Mouse (Mus musculus) heart, embryonic 11.5 days (tissue): ENCODE data around the gene D230025D16Rik. TPM values are rescaled to one million over a fixed set of nuclear protein-coding genes. Genes with fewer than 3 reads are reported as not detected.

Experiments used
- ATAC-seq: fragments of 200-750 bp; cut with Nextera tagmentation; replicated peaks from 2 replicates; pipeline ENCODE4 v1.8.0; 2017; ENCODE audit warnings: moderate library complexity; ENCODE audit not compliant: insufficient number of reproducible peaks, low FRiP score, low TSS enrichment
- H3K27ac ChIP-seq: fragments of 300-500 bp; sonication (generic); 2 replicates; pipeline ENCODE4 v1.5.1; 2014; ENCODE audit warnings: mild to moderate bottlenecking, low read depth, low read length
- H3K27me3 ChIP-seq: fragments of 300-500 bp; sonication (generic); 2 replicates; pipeline ENCODE4 v1.6.1; 2014; ENCODE audit warnings: mild to moderate bottlenecking, low read length, mixed read lengths; ENCODE audit not compliant: control insufficient read depth, insufficient read depth
- H3K36me3 ChIP-seq: fragments of 300-500 bp; sonication (generic); 2 replicates; pipeline ENCODE4 v1.6.1; 2014; ENCODE audit warnings: mild to moderate bottlenecking, low read length, moderate library complexity, mixed read lengths; ENCODE audit not compliant: control insufficient read depth, insufficient read depth
- H3K4me1 ChIP-seq: fragments of 300-500 bp; sonication (generic); 2 replicates; pipeline ENCODE4 v1.6.1; 2014; ENCODE audit warnings: low read length; ENCODE audit not compliant: control insufficient read depth, insufficient read depth
- H3K4me2 ChIP-seq: fragments of 300-500 bp; sonication (generic); 2 replicates; pipeline ENCODE4 v1.6.1; 2014; ENCODE audit warnings: mild to moderate bottlenecking, moderate library complexity
- H3K4me3 ChIP-seq: fragments of 300-500 bp; sonication (generic); 2 replicates; pipeline ENCODE4 v1.5.1; 2014; ENCODE audit warnings: low read depth, low read length
- H3K9ac ChIP-seq: fragments of 300-500 bp; sonication (generic); 2 replicates; pipeline ENCODE4 v1.6.1; 2014; ENCODE audit warnings: mild to moderate bottlenecking, low read depth, low read length, moderate library complexity
- H3K9me3 ChIP-seq: fragments of 300-500 bp; sonication (generic); replicated peaks from 2 replicates; pipeline ENCODE4 v1.6.1; 2016; ENCODE audit warnings: low read length; ENCODE audit not compliant: control insufficient read depth
- WGBS: fragments of 180-500 bp; shearing (Covaris S2); extraction: QIAGEN DNeasy Blood & Tissue Kit; methylation state at CpG from one replicate; pipeline ENCODE4 v1.1.7; 2014; ENCODE audit not compliant: insufficient replicate concordance; 5-methylcytosine and 5-hydroxymethylcytosine counted together
- polyA plus RNA-seq: library from polyadenylated mRNA; unstranded; fragments of >200 nt; fragmentation: Nextera tagmentation; extraction: Ambion mirVana; gene quantifications from 2 replicates; pipeline ENCODE4 v1.2.1, GENCODE M21; 2014

The D230025D16Rik gene
- polyA plus RNA-seq, 1 experiment from 2014 or later = 20.9 TPM

DNA sequence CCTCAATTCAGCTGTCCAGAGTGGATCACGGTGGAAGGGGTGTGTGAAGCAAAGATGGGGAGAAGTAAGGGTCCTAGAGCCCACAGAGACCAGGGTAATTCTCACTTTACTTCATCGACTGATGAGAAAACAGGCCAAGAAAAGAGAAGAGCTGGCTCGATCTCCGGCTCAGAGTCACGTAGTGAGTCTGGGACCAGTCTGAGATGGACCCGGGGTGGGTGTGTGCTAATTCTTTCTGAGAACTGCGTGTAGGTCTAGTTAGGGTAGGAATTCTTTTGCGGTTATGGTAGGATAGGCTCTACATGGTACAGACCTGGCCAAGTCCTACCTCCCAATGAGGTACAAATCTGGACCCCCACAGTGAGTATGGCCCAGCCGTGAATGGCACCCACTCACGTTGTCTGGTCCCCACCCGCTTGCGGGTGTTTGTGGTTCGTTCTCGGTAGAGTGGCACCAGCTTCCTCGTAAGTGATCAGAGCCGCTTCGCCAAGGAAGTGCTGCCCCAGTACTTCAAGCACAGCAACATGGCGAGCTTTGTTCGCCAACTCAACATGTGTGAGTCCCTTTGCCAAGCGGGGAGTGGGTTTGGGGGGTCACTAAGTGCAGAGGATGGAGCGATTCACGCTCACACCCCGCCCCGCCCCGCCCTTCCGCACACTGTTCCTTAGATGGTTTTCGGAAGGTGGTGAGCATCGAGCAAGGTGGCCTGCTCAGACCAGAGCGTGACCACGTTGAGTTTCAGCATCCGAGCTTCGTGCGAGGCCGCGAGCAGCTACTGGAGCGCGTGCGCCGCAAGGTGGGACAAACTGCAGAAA is 45.4 kb downstream of the D230025D16Rik start:
- Histone ChIP-seq H3K9me3 (peaks cover 5% of the 10 kb centered on the region; the same call in 1 of the 2 replicates), H3K9ac (peak overlapping the region; percentile 58), H3K27me3 (peaks cover 94% of the 10 kb centered on the region), H3K4me1 (peaks cover 21% of the 10 kb centered on the region), H3K4me3 (peak overlapping the region; percentile 48), H3K36me3 (no peaks in the 10 kb centered on the region), H3K4me2 (peak overlapping the region; percentile 74), H3K27ac (no peak overlapping the region)
- WGBS = 3% methylated on average over 39 of the region's 39 CpGs
- no peak; the same call in 1 of the 2 replicates for ATAC-seq

DNA sequence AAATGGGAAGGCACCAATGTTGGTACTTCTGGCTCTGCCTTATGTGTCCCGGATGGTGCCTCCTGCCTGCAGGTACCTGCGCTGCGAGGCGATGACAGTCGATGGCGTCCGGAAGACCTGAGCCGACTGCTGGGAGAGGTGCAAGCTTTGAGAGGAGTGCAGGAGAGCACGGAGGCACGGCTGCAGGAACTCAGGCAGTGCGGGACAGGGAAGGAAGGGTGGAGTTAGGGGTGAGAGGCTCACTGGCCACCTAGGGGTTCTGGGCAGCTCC is 45.9 kb downstream of the D230025D16Rik start:
- Histone ChIP-seq H3K27me3 (peaks cover 98% of the 10 kb centered on the region), H3K4me1 (peaks cover 23% of the 10 kb centered on the region), H3K27ac (no peak overlapping the region), H3K9ac (no peak overlapping the region), H3K9me3 (peaks cover 5% of the 10 kb centered on the region; the same call in 1 of the 2 replicates), H3K36me3 (no peaks in the 10 kb centered on the region), H3K4me2 (peak overlapping the region; percentile 20; the same call in 1 of the 2 replicates), H3K4me3 (no peak overlapping the region)
- ATAC-seq = no peak
- under 1% methylated on average over 11 of the region's 11 CpGs for WGBS

DNA sequence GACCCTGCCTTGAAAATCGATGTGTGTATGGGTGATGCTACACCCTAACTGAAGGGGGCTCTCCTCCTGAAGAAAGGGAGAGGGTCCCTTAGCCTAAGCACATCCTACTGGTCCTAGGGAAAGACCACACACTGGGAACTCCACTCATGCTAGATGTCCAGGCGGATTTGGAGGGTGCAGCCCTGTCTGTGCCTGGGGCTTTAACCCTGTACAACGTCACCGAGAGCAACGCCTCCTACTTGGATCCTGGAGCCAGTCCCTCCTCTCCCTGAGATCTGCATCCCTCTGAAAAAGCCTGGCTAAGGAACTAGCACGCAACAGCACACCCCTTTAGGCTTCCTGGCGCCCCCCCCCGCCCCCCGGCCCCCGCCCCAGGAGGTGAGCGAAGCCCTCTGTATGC is 50.4 kb downstream of the D230025D16Rik start:
- H3K27ac ChIP-seq = no peak overlapping the region
- peaks cover 14% of the 10 kb centered on the region for H3K4me1 ChIP-seq
- no peak overlapping the region for H3K9ac ChIP-seq
- H3K36me3 ChIP-seq = no peaks in the 10 kb centered on the region
- H3K9me3 ChIP-seq = no peaks in the 10 kb centered on the region
- ATAC-seq = no peak
- peak overlapping the region; percentile 41 for H3K4me3 ChIP-seq
- 8% methylated on average over 11 of the region's 11 CpGs for WGBS
- peaks cover 91% of the 10 kb centered on the region for H3K27me3 ChIP-seq
- H3K4me2 ChIP-seq = peak overlapping the region; percentile 81

DNA sequence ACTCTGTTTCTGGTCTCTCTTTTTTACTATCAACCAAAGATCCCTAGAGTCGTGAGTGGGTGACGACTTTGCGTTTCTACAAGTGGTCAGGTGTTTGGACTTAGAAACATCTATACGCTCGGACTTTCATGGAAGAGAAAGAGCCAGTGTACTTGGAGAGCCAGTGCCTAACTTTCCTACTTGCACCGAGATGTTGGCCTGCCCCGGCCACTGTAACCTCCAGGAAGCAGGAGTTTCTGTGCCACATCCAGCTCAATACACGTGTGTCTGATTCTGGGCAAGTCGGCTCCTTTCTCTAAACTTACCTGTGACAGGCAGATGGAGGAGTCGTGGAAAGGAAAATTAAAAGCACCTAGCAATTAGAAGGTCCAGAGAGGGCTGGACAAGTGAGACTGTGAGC is 50.9 kb downstream of the D230025D16Rik start, which contains the start of gene Nol3:
Nol3 (plus strand) TSS at position 301 of the 400 bp plus-strand sequence.
- Histone ChIP-seq H3K36me3 (no peaks in the 10 kb centered on the region), H3K4me2 (peak within 1 kb of the TSS; percentile 81), H3K9ac (peak within 1 kb of the TSS; percentile 57; the same call in 1 of the 2 replicates), H3K27me3 (peaks cover 90% of the 10 kb centered on the region), H3K4me3 (peak within 1 kb of the TSS; percentile 41), H3K27ac (no peak within 1 kb of the TSS), H3K4me1 (peaks cover 11% of the 10 kb centered on the region), H3K9me3 (no peaks in the 10 kb centered on the region)
- WGBS = 10% methylated on average over 10 of the region's 10 CpGs
- ATAC-seq = no peak

DNA sequence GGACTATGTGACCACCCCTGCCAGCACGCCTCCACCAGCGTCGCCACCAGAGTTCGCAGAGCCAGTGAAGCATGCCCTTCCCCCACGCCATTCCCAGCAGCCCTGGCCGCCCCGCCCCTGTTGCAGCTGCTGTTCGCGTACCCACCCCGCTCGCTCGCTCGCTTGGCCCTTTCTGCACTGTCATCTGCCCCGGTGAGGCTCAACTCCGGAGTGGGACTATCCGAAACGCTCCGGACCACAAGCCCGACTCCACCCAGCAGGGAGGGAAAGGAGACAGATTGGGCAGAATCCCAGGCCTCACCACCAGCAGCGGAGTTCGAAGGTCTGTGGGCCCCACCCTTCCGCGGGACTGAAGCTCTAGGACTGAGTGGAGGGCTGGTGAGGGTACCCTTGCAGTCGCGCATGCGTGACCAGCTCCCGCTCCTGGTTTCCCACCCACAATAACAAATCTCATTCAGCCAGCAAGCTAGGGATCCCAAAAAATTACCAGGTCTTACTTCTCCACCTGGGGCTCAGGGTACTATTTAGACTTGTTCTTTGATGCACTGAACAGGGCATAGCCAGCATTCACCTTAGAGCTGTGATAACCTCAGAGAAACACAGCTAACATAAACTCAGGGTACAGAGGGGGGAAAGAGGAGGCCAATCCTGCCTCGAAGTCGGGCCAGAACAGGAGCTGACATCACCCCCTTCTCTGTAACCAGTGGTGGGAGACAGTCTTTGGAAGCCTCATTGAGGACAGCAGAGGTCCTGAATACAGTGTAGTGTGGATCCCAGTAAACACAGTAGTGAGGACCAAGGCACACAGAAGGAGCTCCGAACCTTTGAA is 51.6 kb downstream of the D230025D16Rik start:
- 5% methylated on average over 29 of the region's 30 CpGs for WGBS
- H3K27ac ChIP-seq = no peak overlapping the region

DNA sequence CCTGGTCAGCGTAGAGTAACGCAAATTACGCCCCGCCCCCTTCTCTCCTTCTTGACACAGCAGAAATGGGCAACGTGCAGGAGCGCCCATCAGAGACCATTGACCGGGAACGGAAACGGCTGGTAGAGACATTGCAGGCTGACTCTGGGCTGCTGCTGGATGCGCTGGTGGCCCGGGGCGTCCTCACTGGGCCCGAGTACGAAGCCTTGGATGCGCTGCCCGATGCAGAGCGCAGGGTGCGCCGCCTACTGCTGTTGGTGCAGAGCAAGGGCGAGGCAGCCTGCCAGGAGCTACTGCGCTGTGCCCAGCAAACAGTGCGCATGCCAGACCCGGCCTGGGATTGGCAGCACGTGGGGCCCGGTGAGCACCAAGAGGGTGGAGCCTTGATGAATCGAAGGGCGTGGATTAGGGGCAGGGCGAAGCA is 54.0 kb downstream of the D230025D16Rik start:
- ATAC-seq = no peak
- Histone ChIP-seq H3K27me3 (peaks cover 72% of the 10 kb centered on the region), H3K9me3 (no peaks in the 10 kb centered on the region), H3K9ac (0 out of 2 replicates have a peak overlapping the region, but pooled peaks have one; percentile 34), H3K4me1 (peaks cover 11% of the 10 kb centered on the region), H3K36me3 (no peaks in the 10 kb centered on the region), H3K27ac (no peak overlapping the region), H3K4me3 (peak overlapping the region; percentile 22), H3K4me2 (peak overlapping the region; percentile 59)
- WGBS = 3% methylated on average over 28 of the region's 28 CpGs

More for the DNA sequence above, 51.6 kb downstream of the D230025D16Rik start:
- Histone ChIP-seq H3K36me3 (no peaks in the 10 kb centered on the region), H3K4me3 (peak overlapping the region; percentile 41), H3K4me1 (peaks cover 11% of the 10 kb centered on the region), H3K27me3 (peaks cover 86% of the 10 kb centered on the region), H3K4me2 (peak overlapping the region; percentile 81), H3K9ac (peak overlapping the region; percentile 57; the same call in 1 of the 2 replicates), H3K9me3 (no peaks in the 10 kb centered on the region)
- ATAC-seq = peak; percentile 62; the same call in 1 of the 2 replicates

DNA sequence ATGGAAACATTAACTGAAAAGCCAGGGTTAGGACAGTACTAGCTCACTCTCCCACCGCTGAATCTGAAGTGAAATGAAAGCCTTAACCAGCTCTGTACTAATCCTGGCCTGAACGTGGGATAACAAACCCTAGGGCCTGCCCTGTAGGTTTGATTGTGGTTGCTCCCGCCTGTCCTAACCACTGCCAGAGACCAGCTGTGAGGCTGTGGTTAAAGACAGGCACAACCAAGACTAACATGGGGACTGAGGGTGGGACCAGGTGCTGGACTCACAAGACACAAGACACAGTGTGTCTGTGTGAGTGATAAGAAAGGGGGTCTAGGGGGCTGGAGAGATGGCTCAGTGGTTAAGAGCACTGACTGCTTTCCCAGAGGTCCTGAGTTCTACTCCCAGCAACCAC is 55.6 kb downstream of the D230025D16Rik start:
- 73% methylated on average over 3 of the region's 3 CpGs for WGBS
- Histone ChIP-seq H3K4me2 (no peak overlapping the region), H3K9ac (no peak overlapping the region), H3K36me3 (no peaks in the 10 kb centered on the region; the same call in 1 of the 2 replicates), H3K27ac (no peak overlapping the region), H3K9me3 (no peaks in the 10 kb centered on the region), H3K4me1 (peaks cover 10% of the 10 kb centered on the region), H3K4me3 (no peak overlapping the region), H3K27me3 (peaks cover 55% of the 10 kb centered on the region)
- no peak for ATAC-seq

DNA sequence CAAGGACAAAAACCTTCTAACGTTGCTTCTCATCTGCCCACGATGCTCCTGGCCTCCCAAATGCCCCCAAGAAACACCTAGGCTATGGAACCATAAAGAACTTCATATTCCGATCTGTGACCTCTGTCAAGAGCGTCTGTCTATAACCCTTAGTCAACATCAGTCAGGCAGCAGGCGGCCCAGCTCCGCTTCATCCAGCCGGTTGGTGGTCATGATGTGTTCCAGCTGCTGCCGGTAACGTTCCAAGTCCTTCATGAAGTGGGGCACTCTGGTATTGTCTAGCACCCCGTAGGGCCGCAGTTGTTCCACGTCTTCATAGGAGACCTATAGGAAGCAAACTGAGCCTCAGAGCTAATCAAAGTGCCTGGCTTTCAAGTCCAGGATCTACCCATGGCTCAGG is 56.9 kb downstream of the D230025D16Rik start:
- ATAC-seq = no peak
- H3K36me3 ChIP-seq = no peaks in the 10 kb centered on the region; the same call in 1 of the 2 replicates
- H3K4me1 ChIP-seq = peaks cover 6% of the 10 kb centered on the region
- no peak overlapping the region for H3K4me3 ChIP-seq
- peaks cover 43% of the 10 kb centered on the region for H3K27me3 ChIP-seq
- no peaks in the 10 kb centered on the region for H3K9me3 ChIP-seq
- WGBS = 84% methylated on average over 12 of the region's 12 CpGs
- no peak overlapping the region for H3K4me2 ChIP-seq
- H3K27ac ChIP-seq = no peak overlapping the region
- H3K9ac ChIP-seq = no peak overlapping the region
